1 mouse cellular context compared by ENCODE assay signal in the genomic region with DNA sequence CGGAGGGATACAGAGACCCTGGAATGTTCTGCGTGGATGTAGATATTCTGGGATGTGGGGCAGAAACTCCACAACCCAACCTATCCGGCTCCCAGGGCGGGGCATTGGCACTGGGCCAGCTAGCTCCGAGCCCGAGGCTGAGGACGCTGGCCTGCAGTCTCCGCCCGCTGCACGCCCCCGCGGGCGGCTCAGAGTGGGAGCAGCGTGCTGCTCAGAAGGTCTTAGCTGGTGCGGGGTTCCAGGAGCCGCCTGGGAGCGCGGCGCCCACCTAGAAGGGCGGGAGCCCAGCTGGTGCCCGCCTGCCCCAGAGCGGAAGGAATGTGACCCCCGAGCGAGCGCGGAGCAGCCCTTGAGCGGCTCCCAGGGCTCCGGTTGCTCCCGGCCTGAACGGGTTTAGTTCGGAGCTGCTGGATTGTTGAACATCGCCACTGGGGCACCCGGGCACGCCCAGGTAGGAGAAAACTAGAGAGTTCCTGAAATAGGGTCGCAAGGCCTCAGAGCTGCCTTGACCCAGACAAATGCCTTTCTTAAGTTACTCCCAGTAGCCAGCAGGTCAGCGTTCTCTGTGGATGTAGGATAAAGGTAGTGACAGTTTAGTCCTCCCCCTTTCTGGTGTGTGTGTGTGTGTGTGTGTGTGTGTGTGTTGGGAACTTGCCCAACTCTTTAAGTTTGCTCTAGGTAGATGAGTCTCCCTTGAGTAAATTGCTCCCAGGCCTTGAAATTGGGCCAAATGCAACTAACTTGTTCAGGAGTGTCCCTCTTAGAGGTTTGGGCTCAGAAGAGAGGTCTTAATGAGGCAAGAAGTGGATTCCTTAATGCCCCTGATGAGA.
TF ChIP-seq lines count a peak whose summit lies in the region.

No protein-coding gene starts in this region.

TF ChIP-seq in MEL, 35 proteins besides CTCF, POLR2A, EP300 and RAD21 (continued from another document):
- TF ChIP-seq MYB (IDR thresholded peaks at IDR 0.05; ENCODE audit: low read depth, low read length) (no peak), ELF1 (IDR thresholded peaks at IDR 0.05; ENCODE audit: low read depth, low read length) (no peak), MYC (IDR thresholded peaks at IDR 0.05; ENCODE audit: low read depth, low read length) (no peak), KAT2A (conservative IDR thresholded peaks at IDR 0.05; ENCODE audit: low read depth, low read length) (no peak), SIN3A (IDR thresholded peaks at IDR 0.05; ENCODE audit: low read length) (0 out of 2 replicates have a peak, but pooled peaks have one; percentile 37), ZMIZ1 (IDR thresholded peaks at IDR 0.05; ENCODE audit: low read depth, low read length) (no peak)
